Mouse (Mus musculus) limb, embryonic 13.5 days (tissue): Measurements from ENCODE around the gene Mrnip. TPM values are rescaled to one million over a fixed set of nuclear protein-coding genes. Genes with fewer than 3 reads are reported as not detected.
"Not testable (repeated sequence)": the region's sequence is repeated elsewhere in the genome, so short reads cannot be mapped to it uniquely, and the experiment has no call there.

Source experiments
- ATAC-seq: fragments of 200-750 bp; cut with Nextera tagmentation; 2 replicates; pipeline ENCODE4 v1.8.0; 2017; ENCODE audit warnings: low read depth, moderate number of reproducible peaks, moderate TSS enrichment; ENCODE audit not compliant: low FRiP score
- H3K27ac ChIP-seq: fragments of 300-500 bp; sonication (generic); 2 replicates; pipeline ENCODE4 v1.5.1; 2015; ENCODE audit warnings: inconsistent platforms, mild to moderate bottlenecking, moderate library complexity
- H3K27me3 ChIP-seq: fragments of 300-500 bp; sonication (generic); 2 replicates; pipeline ENCODE4 v1.6.1; 2015; ENCODE audit warnings: mild to moderate bottlenecking, inconsistent platforms
- H3K36me3 ChIP-seq: fragments of 300-500 bp; sonication (generic); 2 replicates; pipeline ENCODE4 v1.6.1; 2015; ENCODE audit warnings: inconsistent platforms, mild to moderate bottlenecking, moderate library complexity
- H3K4me1 ChIP-seq: fragments of 300-500 bp; sonication (generic); 2 replicates; pipeline ENCODE4 v1.6.1; 2015; ENCODE audit warnings: inconsistent platforms
- H3K4me2 ChIP-seq: fragments of 300-500 bp; sonication (generic); replicated peaks from 2 replicates; pipeline ENCODE4 v1.6.1; 2015; ENCODE audit warnings: inconsistent platforms, mild to moderate bottlenecking, moderate library complexity
- H3K4me3 ChIP-seq: fragments of 300-500 bp; sonication (generic); 2 replicates; pipeline ENCODE4 v1.5.1; 2015; ENCODE audit warnings: moderate library complexity, mild to moderate bottlenecking, inconsistent platforms
- H3K9ac ChIP-seq: fragments of 300-500 bp; sonication (generic); 2 replicates; pipeline ENCODE4 v1.6.1; 2015; ENCODE audit warnings: mild to moderate bottlenecking, inconsistent platforms
- H3K9me3 ChIP-seq: fragments of 300-500 bp; sonication (generic); 2 replicates; pipeline ENCODE4 v1.6.1; 2016; ENCODE audit warnings: inconsistent platforms
- WGBS: fragments of 180-500 bp; shearing (Covaris S2); methylation state at CpG from one replicate; pipeline ENCODE4 v1.1.7; 2015; 5-methylcytosine and 5-hydroxymethylcytosine counted together
- polyA plus RNA-seq: library from polyadenylated mRNA; unstranded; fragments of >200 nt; fragmentation: Nextera tagmentation; extraction: Ambion mirVana; gene quantifications from 2 replicates; pipeline ENCODE4 v1.2.1, GENCODE M21; 2015

Mrnip gene
- polyA plus RNA-seq: 18.0 and 18.7 TPM in 2 replicates

DNA sequence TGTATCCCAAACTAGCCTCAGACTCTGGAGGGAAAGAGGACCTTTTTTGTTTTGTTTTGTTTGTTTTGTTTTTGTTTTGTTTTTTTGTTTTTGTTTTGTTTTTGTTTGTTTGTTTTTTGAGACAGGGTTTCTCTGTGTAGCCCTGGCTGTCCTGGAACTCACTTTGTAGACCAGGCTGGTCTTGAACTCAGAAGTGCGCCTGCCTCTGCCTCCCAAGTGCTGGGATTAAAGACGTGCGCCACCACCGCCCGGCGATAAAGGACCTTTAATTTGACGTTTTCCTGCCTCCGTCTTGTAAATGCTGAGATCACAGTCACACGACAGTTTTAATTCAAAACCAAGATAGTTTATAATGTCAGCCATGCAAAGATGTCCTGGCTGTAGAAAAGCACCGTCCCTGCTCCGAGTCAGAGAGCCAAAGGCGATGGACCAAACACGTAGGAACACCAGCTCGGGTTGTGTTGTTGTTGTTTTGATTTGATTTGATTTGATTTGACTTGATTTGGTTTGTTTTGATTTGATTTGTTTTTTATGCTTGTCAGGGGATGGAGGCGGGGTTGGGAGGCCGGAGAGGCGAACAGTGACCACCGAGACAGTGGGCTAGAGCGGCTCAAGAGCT, at the start of gene Mrnip:
Gene Mrnip (plus strand): TSS at position 334 of the 619 bp plus-strand sequence.
- H3K4me1 ChIP-seq, H3K9me3 ChIP-seq, H3K27ac ChIP-seq, H3K27me3 ChIP-seq: not testable (repeated sequence)
- peak within 1 kb of the TSS; percentile 76 for H3K4me3 ChIP-seq
- peaks cover 50% of the 10 kb centered on the region for H3K36me3 ChIP-seq
- ATAC-seq: peak; percentile 46; the same call in 1 of the 2 replicates
- peak within 1 kb of the TSS; percentile 83 for H3K9ac ChIP-seq
- H3K4me2 ChIP-seq: peak within 1 kb of the TSS; percentile 89
- WGBS: 5% methylated on average over 19 of the region's 19 CpGs

DNA sequence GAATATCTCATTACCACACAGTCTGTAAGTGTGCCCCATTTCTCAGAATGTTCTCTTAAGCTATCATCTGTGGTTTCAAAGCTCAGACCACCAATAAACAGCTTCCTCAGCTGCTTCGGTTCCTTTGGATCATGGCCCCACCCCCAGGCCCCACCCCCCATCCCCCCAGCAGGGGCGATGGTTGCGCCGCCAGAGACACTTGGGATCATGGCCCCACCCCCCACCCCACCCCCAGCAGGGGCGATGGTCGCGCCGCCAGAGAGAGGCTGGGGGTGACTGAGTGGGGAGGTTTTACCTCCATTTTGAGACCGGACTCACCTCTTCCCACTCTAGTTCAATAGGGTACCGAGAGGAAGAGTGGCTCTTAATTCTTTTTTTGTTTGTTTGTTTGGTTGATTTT, 46.5 kb upstream of the Mrnip start:
- Histone ChIP-seq H3K27ac (no peak overlapping the region), H3K9ac (no peak overlapping the region), H3K4me3 (no peak overlapping the region), H3K27me3 (no peaks in the 10 kb centered on the region), H3K9me3 (no peaks in the 10 kb centered on the region), H3K36me3 (no peaks in the 10 kb centered on the region), H3K4me2 (peak overlapping the region; percentile 55), H3K4me1 (peaks cover 21% of the 10 kb centered on the region)
- 4% methylated on average over 10 of the region's 10 CpGs for WGBS
- ATAC-seq: no peak

DNA sequence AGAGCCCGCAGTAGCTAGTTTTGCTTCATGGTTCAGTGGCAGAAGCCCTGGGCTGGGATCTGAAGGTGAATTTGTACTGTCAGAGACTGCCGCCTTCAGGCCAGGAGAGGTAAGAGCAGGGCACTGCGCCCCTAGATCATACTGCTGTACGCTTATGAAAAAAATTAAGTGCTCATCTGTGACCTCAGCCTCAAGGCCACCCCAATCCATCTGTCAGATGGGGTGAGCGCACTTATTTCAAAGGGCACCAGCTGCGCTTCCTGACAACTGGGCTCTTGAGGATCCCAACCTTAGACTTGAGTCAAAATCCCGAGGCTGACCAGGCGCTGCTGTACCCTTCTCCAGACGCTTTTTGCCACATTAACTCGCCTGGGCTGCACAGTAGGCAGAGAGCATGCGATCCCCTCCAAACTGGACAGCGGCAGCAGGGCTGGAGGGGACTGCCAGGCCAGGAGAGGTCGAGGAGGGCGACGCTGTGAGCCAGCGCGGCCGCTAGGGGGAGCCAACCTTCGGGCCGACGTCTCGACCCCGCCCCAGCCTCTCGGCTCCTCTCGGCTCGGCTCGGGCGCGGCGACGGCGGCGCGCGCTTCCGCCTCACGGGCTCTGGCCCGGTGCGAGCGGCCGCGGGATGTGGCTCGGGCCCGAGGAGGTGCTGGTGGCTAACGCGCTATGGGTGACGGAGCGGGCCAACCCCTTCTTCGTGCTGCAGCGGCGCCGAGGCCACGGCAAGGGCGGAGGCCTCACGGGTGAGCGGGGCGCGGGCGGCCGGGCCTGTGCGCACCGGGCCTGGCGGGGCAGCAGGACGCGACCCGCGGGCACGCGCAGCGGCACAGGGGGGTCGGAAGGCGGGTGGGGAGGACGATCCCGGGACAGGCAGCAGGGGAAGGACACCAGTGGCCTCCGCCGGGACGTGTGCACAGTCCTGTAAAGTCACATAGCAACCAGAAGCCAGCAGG, 43.2 kb upstream of the Mrnip start, which contains the start of gene Tbc1d9b:
Gene Tbc1d9b (plus strand): TSS at position 586 of the 956 bp plus-strand sequence.
- no peaks in the 10 kb centered on the region for H3K9me3 ChIP-seq
- peak within 1 kb of the TSS; percentile 98 for H3K9ac ChIP-seq
- ATAC-seq: peak; percentile 93
- under 1% methylated on average over 73 of the region's 77 CpGs for WGBS
- peak within 1 kb of the TSS; percentile 79 for H3K4me2 ChIP-seq
- peaks cover 21% of the 10 kb centered on the region for H3K4me1 ChIP-seq
- no peaks in the 10 kb centered on the region for H3K27me3 ChIP-seq
- peak within 1 kb of the TSS; percentile 80 for H3K27ac ChIP-seq
- peak within 1 kb of the TSS; percentile 89 for H3K4me3 ChIP-seq
- peaks cover 6% of the 10 kb centered on the region for H3K36me3 ChIP-seq

DNA sequence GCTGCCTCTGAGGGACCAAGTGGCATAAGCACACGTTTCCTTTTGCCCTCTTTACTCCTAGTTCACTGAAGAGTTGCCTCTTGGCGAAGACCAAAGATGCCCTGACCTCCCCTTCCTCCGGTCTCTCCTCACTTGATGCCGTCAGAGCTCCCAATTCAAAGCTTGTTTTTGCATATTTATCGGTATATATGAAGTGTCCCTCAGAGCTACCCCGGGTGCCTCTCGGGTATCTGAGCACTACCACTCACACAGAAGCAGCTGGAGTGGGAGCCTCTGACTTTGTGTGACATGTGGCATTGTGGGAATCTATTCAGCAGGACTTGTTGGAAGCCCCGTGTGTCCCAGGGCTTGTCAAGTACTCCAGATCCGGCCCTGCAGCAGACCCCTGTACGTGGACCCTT, 42.4 kb upstream of the Mrnip start:
- H3K27ac ChIP-seq: peak overlapping the region; percentile 80

GRCm38 (mm10) chr11:50132265-50132664, 42.0 kb upstream of the Mrnip start:
- Histone ChIP-seq H3K4me1 (peaks cover 21% of the 10 kb centered on the region), H3K9ac (peak overlapping the region; percentile 98), H3K27ac (no peak overlapping the region), H3K9me3 (no peaks in the 10 kb centered on the region), H3K36me3 (peaks cover 18% of the 10 kb centered on the region), H3K4me3 (peak overlapping the region; percentile 89), H3K4me2 (peak overlapping the region; percentile 79), H3K27me3 (no peaks in the 10 kb centered on the region)
- 89% methylated on average over 6 of the region's 6 CpGs for WGBS
- no peak for ATAC-seq

More for the DNA sequence above, 42.4 kb upstream of the Mrnip start:
- H3K9me3 ChIP-seq: no peaks in the 10 kb centered on the region
- H3K4me1 ChIP-seq: peaks cover 21% of the 10 kb centered on the region
- peak overlapping the region; percentile 89 for H3K4me3 ChIP-seq
- peak overlapping the region; percentile 79 for H3K4me2 ChIP-seq
- no peak for ATAC-seq
- H3K27me3 ChIP-seq: no peaks in the 10 kb centered on the region
- peaks cover 13% of the 10 kb centered on the region for H3K36me3 ChIP-seq
- WGBS: 18% methylated on average over 10 of the region's 10 CpGs
- H3K9ac ChIP-seq: peak overlapping the region; percentile 98

DNA sequence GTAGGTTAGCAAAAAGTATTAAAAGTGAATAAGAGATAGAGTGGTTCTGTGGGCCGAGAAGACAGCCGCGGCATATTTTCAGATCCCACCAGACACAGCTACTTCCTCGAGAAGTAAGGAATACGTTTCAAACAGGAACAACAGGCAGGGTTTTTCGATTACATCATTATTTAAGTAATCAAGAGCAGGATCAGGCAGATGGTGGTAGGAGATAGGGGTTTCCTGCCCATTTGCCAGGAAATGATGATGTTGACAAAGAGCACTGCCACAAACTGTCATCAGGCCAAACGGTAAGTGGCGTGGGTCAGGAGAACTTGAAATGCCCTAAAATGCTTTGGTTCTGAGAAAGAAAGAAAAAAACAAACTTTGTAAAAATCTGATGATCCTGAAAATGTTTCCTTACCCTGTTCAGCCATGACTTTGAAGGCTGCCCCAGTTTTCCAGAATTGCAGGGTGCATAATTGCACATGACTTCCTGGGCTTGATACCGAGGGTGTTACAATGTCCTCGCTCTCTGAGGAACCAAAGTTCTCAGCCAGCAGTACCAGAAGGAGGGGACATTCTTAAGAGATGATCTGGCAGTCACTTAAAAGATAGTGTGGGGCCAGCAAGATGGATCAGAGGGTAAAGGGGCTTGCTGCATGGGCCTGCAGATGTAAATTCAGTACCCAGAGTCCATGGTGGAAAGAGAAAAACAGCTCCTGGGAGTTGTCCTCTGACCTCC, 39.9 kb upstream of the Mrnip start:
- ATAC-seq: no peak
- Histone ChIP-seq H3K27me3 (no peaks in the 10 kb centered on the region), H3K4me2 (no peak overlapping the region), H3K4me3 (no peak overlapping the region), H3K9ac (no peak overlapping the region), H3K27ac (no peak overlapping the region), H3K36me3 (peaks cover 38% of the 10 kb centered on the region), H3K9me3 (no peaks in the 10 kb centered on the region), H3K4me1 (peaks cover 16% of the 10 kb centered on the region)
- WGBS: 80% methylated on average over 10 of the region's 10 CpGs

DNA sequence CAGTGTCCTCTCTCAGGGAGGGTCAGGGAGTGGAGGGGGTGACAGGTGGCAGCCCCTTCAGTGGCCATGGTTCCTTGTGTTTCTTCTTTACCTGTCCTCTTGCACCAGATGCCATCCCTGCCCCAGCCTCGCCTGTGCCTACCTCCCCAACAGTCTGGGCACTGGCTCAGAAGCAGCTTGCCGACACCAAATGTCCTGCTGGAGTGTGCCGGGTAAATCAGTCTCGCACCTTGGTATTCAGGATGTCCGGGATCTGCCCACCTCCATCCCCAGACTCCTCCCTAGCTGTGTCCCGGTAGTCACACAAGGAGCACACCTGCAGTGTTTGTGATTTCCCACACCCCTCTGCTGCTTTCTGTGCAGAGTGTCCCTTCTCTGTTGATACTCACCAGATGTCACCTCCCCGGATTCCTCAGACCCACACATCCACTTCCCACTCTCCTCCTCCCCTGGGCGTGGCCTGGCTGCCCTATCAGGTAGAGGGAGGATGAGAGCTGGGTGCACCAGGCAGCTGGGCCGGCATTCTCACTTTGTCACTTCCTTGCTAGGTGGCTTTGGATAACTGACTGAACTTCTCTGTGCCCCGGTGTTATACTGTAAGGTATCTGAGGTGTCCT, 35.9 kb upstream of the Mrnip start:
- Histone ChIP-seq H3K9me3 (no peaks in the 10 kb centered on the region), H3K27ac (no peak overlapping the region), H3K27me3 (no peaks in the 10 kb centered on the region), H3K4me3 (no peak overlapping the region), H3K4me2 (no peak overlapping the region), H3K4me1 (no peaks in the 10 kb centered on the region), H3K36me3 (peaks cover 78% of the 10 kb centered on the region), H3K9ac (no peak overlapping the region)
- 58% methylated on average over 10 of the region's 10 CpGs for WGBS
- ATAC-seq: no peak

- ATAC-seq: no peak
- no peaks in the 10 kb centered on the region for H3K9me3 ChIP-seq
- peaks cover 87% of the 10 kb centered on the region for H3K36me3 ChIP-seq
- H3K27me3 ChIP-seq: no peaks in the 10 kb centered on the region
- H3K9ac ChIP-seq: no peak overlapping the region
- H3K4me3 ChIP-seq: no peak overlapping the region
- no peaks in the 10 kb centered on the region for H3K4me1 ChIP-seq
- 79% methylated on average over 7 of the region's 7 CpGs for WGBS
- H3K4me2 ChIP-seq: no peak overlapping the region
- no peak overlapping the region for H3K27ac ChIP-seq
Observed at GRCm38 (mm10) chr11:50139571-50139970, 34.7 kb upstream of the Mrnip start.

- ATAC-seq: no peak
- H3K9me3 ChIP-seq: no peaks in the 10 kb centered on the region
- WGBS: 92% methylated on average over 3 of the region's 3 CpGs
- H3K4me3 ChIP-seq: no peak overlapping the region
- no peak overlapping the region for H3K4me2 ChIP-seq
- H3K27me3 ChIP-seq: no peaks in the 10 kb centered on the region
- H3K4me1 ChIP-seq: no peaks in the 10 kb centered on the region
- no peak overlapping the region for H3K27ac ChIP-seq
- peaks cover 95% of the 10 kb centered on the region for H3K36me3 ChIP-seq
- H3K9ac ChIP-seq: no peak overlapping the region
Observed at GRCm38 (mm10) chr11:50145529-50145928, 28.7 kb upstream of the Mrnip start.

- ATAC-seq: no peak
- peaks cover 95% of the 10 kb centered on the region for H3K36me3 ChIP-seq
- 96% methylated on average over 13 of the region's 13 CpGs for WGBS
Observed at GRCm38 (mm10) chr11:50146121-50146520, 28.1 kb upstream of the Mrnip start.

DNA sequence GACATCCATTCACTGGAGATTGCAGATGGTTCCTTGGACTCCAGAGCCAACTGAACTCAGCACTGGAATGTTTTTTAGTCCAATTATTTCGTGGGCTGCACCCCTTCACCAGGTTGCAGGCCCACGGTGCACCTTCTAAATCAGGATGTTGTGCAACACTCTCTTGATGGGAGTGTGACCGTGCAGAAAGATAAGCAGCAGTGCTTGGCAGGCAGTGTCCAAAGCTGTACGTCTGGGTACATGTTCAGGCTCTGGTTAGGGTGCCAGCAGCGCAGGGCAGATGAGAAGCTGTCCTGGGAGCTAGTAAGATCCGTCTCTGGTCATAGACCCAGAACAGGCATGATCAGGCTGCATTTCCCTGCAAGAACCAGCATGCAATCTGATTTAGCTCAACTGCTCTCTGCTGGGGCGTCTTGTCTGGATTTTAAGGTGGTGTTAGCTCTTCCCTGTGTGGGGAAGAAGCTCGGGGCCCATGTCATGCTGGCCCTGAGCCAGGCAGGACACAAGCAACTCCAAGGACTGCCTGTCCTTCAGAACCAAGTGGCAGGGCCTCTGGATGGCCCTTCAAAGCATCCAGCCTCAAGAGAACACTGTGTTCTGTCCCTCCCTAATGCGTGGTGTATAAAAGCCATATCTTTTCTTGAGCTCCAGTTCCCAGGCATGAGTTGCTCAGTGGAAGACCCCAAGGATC, 26.8 kb upstream of the Mrnip start:
- no peak for ATAC-seq
- WGBS: 89% methylated on average over 9 of the region's 9 CpGs

More at GRCm38 (mm10) chr11:50146121-50146520, 28.1 kb upstream of the Mrnip start:
- Histone ChIP-seq H3K4me1 (no peaks in the 10 kb centered on the region), H3K9ac (no peak overlapping the region), H3K27ac (no peak overlapping the region), H3K27me3 (no peaks in the 10 kb centered on the region), H3K4me2 (no peak overlapping the region), H3K4me3 (no peak overlapping the region), H3K9me3 (no peaks in the 10 kb centered on the region)

More for the DNA sequence above, 26.8 kb upstream of the Mrnip start:
- Histone ChIP-seq H3K4me2 (no peak overlapping the region), H3K27ac (no peak overlapping the region), H3K27me3 (no peaks in the 10 kb centered on the region), H3K9ac (no peak overlapping the region), H3K9me3 (no peaks in the 10 kb centered on the region), H3K36me3 (peaks cover 95% of the 10 kb centered on the region), H3K4me3 (no peak overlapping the region), H3K4me1 (no peaks in the 10 kb centered on the region)
